Mouse (Mus musculus): ENCODE data around the gene Il16. TPM values are rescaled to one million over a fixed set of nuclear protein-coding genes. Genes with fewer than 3 reads are reported as not detected.

Gene Il16
- polyA plus RNA-seq, 1 experiment from 2014 or later = 0.90 TPM

DNA sequence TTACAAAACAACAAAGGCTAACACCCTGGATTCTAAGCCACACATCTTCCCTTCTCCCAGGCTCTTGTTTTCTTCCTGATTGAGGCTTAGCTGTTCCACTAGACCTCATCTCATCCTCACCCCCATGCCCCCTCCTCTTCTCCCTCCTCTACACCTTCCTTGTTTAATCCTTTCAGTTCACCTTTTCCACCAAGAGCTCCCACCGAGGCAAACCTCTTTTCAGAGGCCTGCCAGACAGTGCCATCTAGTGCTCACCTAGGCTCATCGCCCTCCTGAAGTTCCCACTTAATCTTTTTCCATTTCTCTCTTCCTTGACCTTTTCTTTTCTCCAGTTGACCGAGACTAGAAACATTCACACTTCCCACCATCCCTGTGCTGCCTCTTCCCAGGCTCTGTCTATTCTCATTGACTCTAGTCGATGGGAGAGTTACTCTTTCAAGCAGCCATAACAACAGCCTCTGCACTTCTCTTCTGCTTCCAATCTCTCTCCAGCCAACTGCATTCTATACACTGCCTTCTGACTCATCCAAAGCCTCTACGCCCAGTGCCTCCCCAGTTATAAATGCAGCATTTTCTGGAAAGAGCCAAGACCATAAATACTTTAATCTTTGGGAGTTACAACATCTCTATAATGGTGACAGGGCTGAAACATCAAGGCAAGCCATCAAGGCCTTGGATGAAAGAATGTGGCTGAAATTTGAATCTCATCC lies 69.8 kb downstream of the Il16 start:
- ATAC-seq = no peak
- Histone ChIP-seq H3K4me2 (ENCODE audit: low read length) (no peak overlapping the region), H3K4me1 (replicated peaks; ENCODE audit: control insufficient read depth, insufficient read depth, low read length) (no peaks in the 10 kb centered on the region), H3K27me3 (replicated peaks; ENCODE audit: control insufficient read depth, insufficient read depth, low read length) (no peaks in the 10 kb centered on the region), H3K36me3 (ENCODE audit: control insufficient read depth, insufficient read depth) (no peaks in the 10 kb centered on the region), H3K9me3 (ENCODE audit: control insufficient read depth, low read length) (0 out of 2 replicates have a peak, but pooled peaks cover 2% of the 10 kb centered on the region), H3K27ac (ENCODE audit: low read length) (no peak overlapping the region), H3K4me3 (replicated peaks; ENCODE audit: low read length) (no peak overlapping the region), H3K9ac (replicated peaks; ENCODE audit: low read depth, low read length) (no peak overlapping the region)
- WGBS = 35% methylated on average over 5 of the region's 5 CpGs

DNA sequence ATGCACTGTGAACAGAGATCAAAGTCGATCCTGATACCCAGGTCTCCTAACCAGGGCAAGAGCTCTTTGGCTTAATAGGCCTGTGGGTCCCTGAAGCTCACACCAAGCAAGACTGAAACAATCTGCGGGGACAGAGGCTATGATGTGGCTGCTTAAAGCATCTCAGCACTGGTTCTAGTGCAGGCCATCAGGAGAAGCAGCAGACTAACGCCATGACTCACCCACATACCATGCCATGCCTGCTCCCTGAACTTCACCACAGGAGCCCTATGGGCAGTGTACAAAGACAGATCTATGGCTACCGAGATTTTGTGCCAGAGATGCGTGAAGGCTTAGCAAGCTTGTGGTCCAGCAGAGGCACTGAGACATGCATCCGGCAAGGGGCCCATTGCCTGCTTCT lies 74.0 kb downstream of the Il16 start:
- Histone ChIP-seq H3K27ac (ENCODE audit: low read length) (no peak overlapping the region), H3K36me3 (ENCODE audit: control insufficient read depth, insufficient read depth) (no peaks in the 10 kb centered on the region), H3K27me3 (replicated peaks; ENCODE audit: control insufficient read depth, insufficient read depth, low read length) (no peaks in the 10 kb centered on the region), H3K9ac (replicated peaks; ENCODE audit: low read depth, low read length) (no peak overlapping the region), H3K4me1 (replicated peaks; ENCODE audit: control insufficient read depth, insufficient read depth, low read length) (no peaks in the 10 kb centered on the region), H3K4me2 (ENCODE audit: low read length) (no peak overlapping the region), H3K4me3 (replicated peaks; ENCODE audit: low read length) (no peak overlapping the region), H3K9me3 (ENCODE audit: control insufficient read depth, low read length) (0 out of 2 replicates have a peak, but pooled peaks cover 2% of the 10 kb centered on the region)
- WGBS = 91% methylated on average over 6 of the region's 6 CpGs
- no peak for ATAC-seq

DNA sequence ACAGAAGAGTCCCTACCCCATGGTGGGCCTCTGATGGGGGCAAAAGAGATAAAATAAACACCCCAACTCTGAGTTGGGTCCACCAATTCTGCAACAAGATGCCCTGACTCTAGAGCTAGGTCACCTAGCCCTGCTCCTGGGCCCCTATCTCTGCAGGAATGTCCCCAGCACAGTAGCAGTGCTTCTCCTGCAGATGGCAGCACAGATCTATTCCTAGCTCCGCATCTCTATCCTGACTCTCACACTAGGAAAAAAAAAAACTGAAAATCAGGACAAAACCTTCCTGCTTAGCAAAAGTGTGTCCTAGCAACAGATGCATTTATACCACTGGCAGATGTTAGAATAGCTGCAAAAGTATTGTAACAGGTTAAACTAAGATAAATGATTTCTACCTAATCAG lies 76.8 kb downstream of the Il16 start:
- Histone ChIP-seq H3K4me2 (ENCODE audit: low read length) (no peak overlapping the region), H3K4me3 (replicated peaks; ENCODE audit: low read length) (no peak overlapping the region), H3K9ac (replicated peaks; ENCODE audit: low read depth, low read length) (no peak overlapping the region), H3K27me3 (replicated peaks; ENCODE audit: control insufficient read depth, insufficient read depth, low read length) (no peaks in the 10 kb centered on the region), H3K36me3 (ENCODE audit: control insufficient read depth, insufficient read depth) (no peaks in the 10 kb centered on the region), H3K27ac (ENCODE audit: low read length) (no peak overlapping the region), H3K9me3 (ENCODE audit: control insufficient read depth, low read length) (no peaks in the 10 kb centered on the region), H3K4me1 (replicated peaks; ENCODE audit: control insufficient read depth, insufficient read depth, low read length) (no peaks in the 10 kb centered on the region)
- WGBS = 0% methylated on average over 1 of the region's 1 CpGs
- peak; percentile 75 for ATAC-seq

DNA sequence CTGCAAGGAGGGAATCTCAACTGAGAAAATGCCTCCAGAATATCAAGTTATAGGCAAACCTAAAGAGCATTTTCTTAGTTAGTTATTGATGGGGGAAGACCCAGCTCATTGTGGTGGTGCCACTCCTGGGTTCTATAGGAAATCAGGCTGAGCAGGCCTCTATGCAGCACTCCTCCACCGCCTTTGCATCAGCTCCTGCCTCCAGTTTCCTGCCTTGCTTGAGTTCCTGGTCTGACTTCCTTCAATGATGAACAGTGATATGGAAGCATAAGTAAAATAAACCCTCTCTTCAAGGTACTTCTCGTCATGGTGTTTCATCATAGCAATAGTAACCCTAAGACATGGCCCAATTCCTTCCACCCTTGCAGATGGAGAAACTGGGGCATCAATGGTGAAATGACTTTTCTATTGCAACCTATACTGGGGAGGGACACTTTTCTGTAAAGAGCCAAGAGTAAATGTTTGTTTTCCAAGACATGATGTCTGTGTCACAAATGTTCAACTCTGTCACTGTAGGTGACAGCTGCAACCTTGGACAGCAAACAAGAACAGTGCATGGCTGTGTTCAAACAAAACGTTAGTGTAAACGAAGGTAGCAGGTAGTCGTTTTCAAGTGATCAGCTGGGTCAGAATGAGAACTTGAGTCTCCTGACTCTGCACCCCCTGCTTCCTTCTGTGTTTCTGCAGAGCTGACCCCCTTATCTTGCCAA lies 77.4 kb downstream of the Il16 start:
- WGBS = 79% methylated on average over 5 of the region's 5 CpGs
- H3K9ac ChIP-seq (replicated peaks; ENCODE audit: low read depth, low read length) = no peak overlapping the region
- no peaks in the 10 kb centered on the region for H3K36me3 ChIP-seq (ENCODE audit: control insufficient read depth, insufficient read depth)
- H3K4me1 ChIP-seq (replicated peaks; ENCODE audit: control insufficient read depth, insufficient read depth, low read length) = no peaks in the 10 kb centered on the region
- H3K4me2 ChIP-seq (ENCODE audit: low read length) = no peak overlapping the region
- no peaks in the 10 kb centered on the region for H3K9me3 ChIP-seq (ENCODE audit: control insufficient read depth, low read length)
- H3K27ac ChIP-seq (ENCODE audit: low read length) = no peak overlapping the region
- no peaks in the 10 kb centered on the region for H3K27me3 ChIP-seq (replicated peaks; ENCODE audit: control insufficient read depth, insufficient read depth, low read length)
- ATAC-seq = no peak
- H3K4me3 ChIP-seq (replicated peaks; ENCODE audit: low read length) = no peak overlapping the region

DNA sequence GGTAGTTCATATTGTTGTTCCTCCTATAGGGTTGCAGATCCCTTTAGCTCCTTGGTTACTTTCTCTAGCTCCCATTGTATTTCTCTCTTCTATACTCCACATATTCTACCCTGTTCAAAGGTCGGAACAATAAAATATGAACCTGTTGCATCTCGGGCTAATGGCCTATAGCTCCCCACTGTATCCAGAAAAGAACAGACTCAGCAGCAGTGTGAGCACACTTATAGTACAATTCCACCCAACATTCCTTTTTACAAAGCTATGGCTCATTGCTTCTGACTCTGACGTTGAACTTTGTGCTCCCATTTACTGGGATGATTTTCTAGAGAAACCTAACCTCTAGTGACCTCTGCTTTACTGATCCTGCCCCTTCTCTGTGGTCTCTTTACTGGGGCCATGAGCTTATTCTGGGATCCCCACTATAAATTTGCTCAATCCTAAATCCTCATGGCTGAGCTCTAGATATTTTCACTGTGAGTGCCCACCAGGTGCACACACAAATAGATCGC lies 79.4 kb downstream of the Il16 start:
- WGBS = 89% methylated on average over 4 of the region's 4 CpGs
- no peaks in the 10 kb centered on the region for H3K4me1 ChIP-seq (replicated peaks; ENCODE audit: control insufficient read depth, insufficient read depth, low read length)
- H3K9ac ChIP-seq (replicated peaks; ENCODE audit: low read depth, low read length) = no peak overlapping the region
- no peaks in the 10 kb centered on the region for H3K36me3 ChIP-seq (ENCODE audit: control insufficient read depth, insufficient read depth)
- H3K27ac ChIP-seq (ENCODE audit: low read length) = no peak overlapping the region
- no peaks in the 10 kb centered on the region for H3K9me3 ChIP-seq (ENCODE audit: control insufficient read depth, low read length)
- ATAC-seq = no peak
- H3K27me3 ChIP-seq (replicated peaks; ENCODE audit: control insufficient read depth, insufficient read depth, low read length) = no peaks in the 10 kb centered on the region
- no peak overlapping the region for H3K4me2 ChIP-seq (ENCODE audit: low read length)
- no peak overlapping the region for H3K4me3 ChIP-seq (replicated peaks; ENCODE audit: low read length)

DNA sequence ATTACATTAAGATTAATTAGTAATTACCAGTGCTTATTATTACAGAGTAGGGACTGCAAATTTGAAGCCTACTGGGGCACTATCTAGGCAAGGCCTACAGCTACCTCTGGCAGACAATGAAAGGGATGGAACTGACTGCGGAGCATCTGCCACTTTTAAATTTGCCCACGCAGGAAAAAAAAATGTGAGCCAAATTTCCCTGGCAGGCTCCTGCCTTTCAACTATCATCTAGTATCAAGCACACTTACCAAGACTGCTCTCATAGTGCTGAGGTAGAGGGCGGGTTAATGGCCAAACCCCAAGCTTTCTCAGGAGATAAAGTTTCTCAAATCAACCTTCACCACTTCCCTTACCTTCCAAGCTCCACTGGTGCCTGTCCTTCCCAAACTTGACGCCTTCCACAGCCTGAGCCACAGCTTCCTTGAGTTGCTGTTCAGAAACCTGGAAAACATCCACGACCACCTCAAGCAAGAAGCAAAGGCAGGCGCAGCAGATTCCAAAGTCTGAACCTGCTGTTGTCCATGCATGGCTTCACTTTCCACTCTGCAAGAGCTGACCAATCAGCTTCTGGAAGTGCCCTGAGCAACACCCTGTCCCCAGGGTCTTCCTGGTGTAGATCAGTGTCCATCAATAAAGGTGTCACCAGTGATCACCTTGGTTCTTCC lies 82.7 kb downstream of the Il16 start:
- H3K27me3 ChIP-seq (replicated peaks; ENCODE audit: control insufficient read depth, insufficient read depth, low read length) = no peaks in the 10 kb centered on the region
- no peaks in the 10 kb centered on the region for H3K4me1 ChIP-seq (replicated peaks; ENCODE audit: control insufficient read depth, insufficient read depth, low read length)
- no peaks in the 10 kb centered on the region for H3K36me3 ChIP-seq (ENCODE audit: control insufficient read depth, insufficient read depth)
- H3K27ac ChIP-seq (ENCODE audit: low read length) = no peak overlapping the region
- 74% methylated on average over 6 of the region's 6 CpGs for WGBS
- no peak overlapping the region for H3K9ac ChIP-seq (replicated peaks; ENCODE audit: low read depth, low read length)
- H3K9me3 ChIP-seq (ENCODE audit: control insufficient read depth, low read length) = no peaks in the 10 kb centered on the region
- H3K4me2 ChIP-seq (ENCODE audit: low read length) = no peak overlapping the region
- H3K4me3 ChIP-seq (replicated peaks; ENCODE audit: low read length) = no peak overlapping the region
- ATAC-seq = no peak; the same call in 1 of the 2 replicates

DNA sequence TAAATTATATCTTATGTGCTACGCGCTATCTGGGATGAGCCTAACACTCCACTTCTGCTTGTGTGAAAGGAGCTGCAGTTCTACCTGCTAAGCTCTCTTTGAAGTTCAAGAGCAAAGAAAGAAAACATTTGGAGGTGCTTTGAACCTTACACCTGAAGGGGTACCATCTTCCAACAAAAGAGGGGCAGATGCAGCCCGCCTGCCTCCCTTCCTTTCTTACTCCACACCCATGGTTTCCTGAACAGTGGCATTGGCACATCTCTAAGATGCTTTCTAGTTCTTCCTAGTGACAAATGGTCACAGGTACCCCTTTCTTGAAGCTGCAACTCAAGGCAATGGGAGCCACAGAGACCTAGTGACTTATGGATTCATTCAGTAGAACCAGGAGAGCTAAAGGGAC lies 83.8 kb downstream of the Il16 start:
- Histone ChIP-seq H3K27me3 (replicated peaks; ENCODE audit: control insufficient read depth, insufficient read depth, low read length) (no peaks in the 10 kb centered on the region), H3K9ac (replicated peaks; ENCODE audit: low read depth, low read length) (no peak overlapping the region), H3K36me3 (ENCODE audit: control insufficient read depth, insufficient read depth) (no peaks in the 10 kb centered on the region), H3K4me1 (replicated peaks; ENCODE audit: control insufficient read depth, insufficient read depth, low read length) (no peaks in the 10 kb centered on the region), H3K27ac (ENCODE audit: low read length) (no peak overlapping the region), H3K4me2 (ENCODE audit: low read length) (no peak overlapping the region), H3K4me3 (replicated peaks; ENCODE audit: low read length) (no peak overlapping the region), H3K9me3 (ENCODE audit: control insufficient read depth, low read length) (no peaks in the 10 kb centered on the region)
- 94% methylated on average over 3 of the region's 3 CpGs for WGBS
- ATAC-seq = no peak

DNA sequence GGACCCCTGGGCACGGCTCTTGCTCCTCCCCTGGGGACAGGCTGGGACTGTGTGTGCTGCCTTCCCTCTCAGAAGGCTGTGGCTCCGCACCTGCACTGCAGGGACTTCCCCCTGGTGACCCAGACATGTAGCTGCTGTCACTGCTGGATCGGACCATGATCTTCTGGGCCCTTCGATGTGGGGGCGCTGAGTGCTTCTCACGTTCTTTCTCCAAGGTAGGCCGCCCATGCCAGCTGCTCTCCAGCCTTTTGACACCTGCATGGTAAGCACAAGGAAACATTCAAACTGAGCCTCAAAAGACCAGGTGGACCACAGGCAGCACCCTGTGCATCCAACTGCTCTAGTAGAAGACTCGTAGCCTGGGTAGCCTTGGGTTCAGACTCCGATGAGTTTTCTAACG lies 84.5 kb downstream of the Il16 start:
- Histone ChIP-seq H3K27me3 (replicated peaks; ENCODE audit: control insufficient read depth, insufficient read depth, low read length) (no peaks in the 10 kb centered on the region), H3K9ac (replicated peaks; ENCODE audit: low read depth, low read length) (no peak overlapping the region), H3K4me3 (replicated peaks; ENCODE audit: low read length) (no peak overlapping the region), H3K36me3 (ENCODE audit: control insufficient read depth, insufficient read depth) (no peaks in the 10 kb centered on the region), H3K4me1 (replicated peaks; ENCODE audit: control insufficient read depth, insufficient read depth, low read length) (no peaks in the 10 kb centered on the region), H3K4me2 (ENCODE audit: low read length) (no peak overlapping the region), H3K27ac (ENCODE audit: low read length) (no peak overlapping the region), H3K9me3 (ENCODE audit: control insufficient read depth, low read length) (no peaks in the 10 kb centered on the region)
- WGBS = 90% methylated on average over 10 of the region's 10 CpGs
- no peak for ATAC-seq

DNA sequence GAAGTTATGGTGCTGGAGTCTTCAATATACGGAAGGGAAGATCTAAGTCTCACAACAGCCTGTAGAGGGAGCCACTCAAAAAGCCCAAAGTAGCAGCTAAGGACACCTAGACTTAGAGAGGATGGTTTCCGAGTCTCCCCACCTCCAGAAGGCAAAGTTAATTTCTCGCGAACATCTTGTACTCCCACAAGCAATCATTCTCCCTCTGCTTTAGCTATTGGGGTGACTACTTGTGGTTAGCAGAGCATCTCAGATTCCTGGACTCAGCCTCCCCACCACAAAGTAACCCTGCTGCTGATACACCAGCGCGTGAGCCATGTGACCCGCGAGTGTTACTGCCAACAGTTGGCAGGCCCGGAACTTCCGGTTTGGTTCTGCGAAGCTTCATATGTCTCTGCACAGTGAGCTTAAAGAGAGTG lies 85.2 kb downstream of the Il16 start:
- ATAC-seq = no peak
- 87% methylated on average over 11 of the region's 11 CpGs for WGBS
- no peak overlapping the region for H3K27ac ChIP-seq (ENCODE audit: low read length)
- no peaks in the 10 kb centered on the region for H3K9me3 ChIP-seq (ENCODE audit: control insufficient read depth, low read length)
- no peak overlapping the region for H3K4me2 ChIP-seq (ENCODE audit: low read length)
- H3K27me3 ChIP-seq (replicated peaks; ENCODE audit: control insufficient read depth, insufficient read depth, low read length) = no peaks in the 10 kb centered on the region
- H3K9ac ChIP-seq (replicated peaks; ENCODE audit: low read depth, low read length) = no peak overlapping the region
- no peaks in the 10 kb centered on the region for H3K36me3 ChIP-seq (ENCODE audit: control insufficient read depth, insufficient read depth)
- H3K4me3 ChIP-seq (replicated peaks; ENCODE audit: low read length) = no peak overlapping the region
- H3K4me1 ChIP-seq (replicated peaks; ENCODE audit: control insufficient read depth, insufficient read depth, low read length) = no peaks in the 10 kb centered on the region

All from forebrain, embryonic 16.5 days (tissue).